Mouse (Mus musculus): ENCODE results near the gene Akap6. TPM values are rescaled to one million over a fixed set of nuclear protein-coding genes. Genes with fewer than 3 reads are reported as not detected.

Gene Akap6
- polyA plus RNA-seq, 1 experiment from 2014 or later = 0.11 TPM

GRCm38 (mm10) chr12:52755649-52756048 is 56.5 kb downstream of the Akap6 start:
- H3K4me3 ChIP-seq (replicated peaks; ENCODE audit: low read depth, low read length) = no peak overlapping the region
- DNase-seq (ENCODE audit: low spot score) = no peak
- H3K9ac ChIP-seq (ENCODE audit: low read depth, low read length) = no peak overlapping the region
- WGBS = 96% methylated on average over 2 of the region's 2 CpGs
- no peak for TF ChIP-seq CTCF (IDR thresholded peaks at IDR 0.05; ENCODE audit: low read depth)
- no peaks in the 10 kb centered on the region for H3K4me1 ChIP-seq (replicated peaks; ENCODE audit: insufficient read depth, low read length)
- H3K27me3 ChIP-seq (ENCODE audit: insufficient read depth, low read length) = no peaks in the 10 kb centered on the region
- no peak overlapping the region for H3K27ac ChIP-seq
- no peak for ATAC-seq (replicated peaks; ENCODE audit: low FRiP score, low read depth)
- H3K9me3 ChIP-seq (replicated peaks; ENCODE audit: low read length) = no peaks in the 10 kb centered on the region
- H3K36me3 ChIP-seq (ENCODE audit: insufficient read depth, low read length) = no peaks in the 10 kb centered on the region
- H3K4me2 ChIP-seq (ENCODE audit: low read length) = no peak overlapping the region

GRCm38 (mm10) chr12:52757881-52758280 is 58.7 kb downstream of the Akap6 start:
- Histone ChIP-seq H3K27ac (no peak overlapping the region), H3K9me3 (replicated peaks; ENCODE audit: low read length) (no peaks in the 10 kb centered on the region), H3K4me3 (replicated peaks; ENCODE audit: low read depth, low read length) (no peak overlapping the region), H3K27me3 (ENCODE audit: insufficient read depth, low read length) (no peaks in the 10 kb centered on the region), H3K4me1 (replicated peaks; ENCODE audit: insufficient read depth, low read length) (no peaks in the 10 kb centered on the region), H3K4me2 (ENCODE audit: low read length) (no peak overlapping the region), H3K36me3 (ENCODE audit: insufficient read depth, low read length) (no peaks in the 10 kb centered on the region), H3K9ac (ENCODE audit: low read depth, low read length) (no peak overlapping the region)
- DNase-seq (ENCODE audit: low spot score) = no peak
- ATAC-seq (replicated peaks; ENCODE audit: low FRiP score, low read depth) = no peak
- no peak for TF ChIP-seq CTCF (IDR thresholded peaks at IDR 0.05; ENCODE audit: low read depth)
- 36% methylated on average over 4 of the region's 4 CpGs for WGBS

DNA sequence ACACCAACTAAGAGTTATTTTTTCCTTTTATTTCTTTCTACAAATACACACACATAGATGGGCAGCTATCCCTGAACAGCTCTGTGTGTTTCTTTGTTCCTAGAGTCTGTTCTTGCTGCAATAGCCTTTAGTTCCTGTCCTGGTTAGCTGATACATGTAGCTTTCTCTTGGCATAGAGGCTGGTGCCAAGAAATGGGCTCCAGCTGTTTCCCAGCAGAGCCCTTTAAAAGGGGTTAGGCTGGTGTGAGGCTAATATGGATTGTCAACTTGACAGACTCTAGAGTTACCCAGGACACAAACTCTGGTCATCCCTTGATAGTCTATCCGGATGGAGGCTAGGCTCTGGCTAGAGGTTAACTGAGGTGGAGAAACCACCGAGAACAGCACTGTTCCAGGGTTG is 64.9 kb downstream of the Akap6 start:
- no peak overlapping the region for H3K4me2 ChIP-seq (ENCODE audit: low read length)
- H3K4me1 ChIP-seq (replicated peaks; ENCODE audit: insufficient read depth, low read length) = no peaks in the 10 kb centered on the region
- no peak overlapping the region for H3K27ac ChIP-seq
- no peak for DNase-seq (ENCODE audit: low spot score)
- no peaks in the 10 kb centered on the region for H3K27me3 ChIP-seq (ENCODE audit: insufficient read depth, low read length)
- no peak overlapping the region for H3K4me3 ChIP-seq (replicated peaks; ENCODE audit: low read depth, low read length)
- no peak overlapping the region for H3K9ac ChIP-seq (ENCODE audit: low read depth, low read length)
- no peaks in the 10 kb centered on the region for H3K36me3 ChIP-seq (ENCODE audit: insufficient read depth, low read length)
- TF ChIP-seq CTCF (IDR thresholded peaks at IDR 0.05; ENCODE audit: low read depth) = no peak
- WGBS = 88% methylated on average over 2 of the region's 2 CpGs
- no peak for ATAC-seq (replicated peaks; ENCODE audit: low FRiP score, low read depth)
- H3K9me3 ChIP-seq (replicated peaks; ENCODE audit: low read length) = no peaks in the 10 kb centered on the region

- TF ChIP-seq CTCF (IDR thresholded peaks at IDR 0.05; ENCODE audit: low read depth) = no peak
- DNase-seq (ENCODE audit: low spot score) (peak; percentile 34), ATAC-seq (replicated peaks; ENCODE audit: low FRiP score, low read depth) (no peak)
- H3K4me1 ChIP-seq (replicated peaks; ENCODE audit: insufficient read depth, low read length) = no peaks in the 10 kb centered on the region
- H3K4me3 ChIP-seq (replicated peaks; ENCODE audit: low read depth, low read length) = no peak overlapping the region
- no peak overlapping the region for H3K9ac ChIP-seq (ENCODE audit: low read depth, low read length)
- no peaks in the 10 kb centered on the region for H3K9me3 ChIP-seq (replicated peaks; ENCODE audit: low read length)
- no peaks in the 10 kb centered on the region for H3K27me3 ChIP-seq (ENCODE audit: insufficient read depth, low read length)
- WGBS = 58% methylated on average over 3 of the region's 3 CpGs
- no peak overlapping the region for H3K4me2 ChIP-seq (ENCODE audit: low read length)
- H3K36me3 ChIP-seq (ENCODE audit: insufficient read depth, low read length) = no peaks in the 10 kb centered on the region
- no peak overlapping the region for H3K27ac ChIP-seq
These were observed 65.6 kb downstream of the Akap6 start for GRCm38 (mm10) chr12:52764810-52765209.

- H3K9me3 ChIP-seq (replicated peaks; ENCODE audit: low read length) = no peaks in the 10 kb centered on the region
- TF ChIP-seq CTCF (IDR thresholded peaks at IDR 0.05; ENCODE audit: low read depth) = no peak
- DNase-seq (ENCODE audit: low spot score) (no peak), ATAC-seq (replicated peaks; ENCODE audit: low FRiP score, low read depth) (no peak)
- H3K27ac ChIP-seq = no peak overlapping the region
- 71% methylated on average over 3 of the region's 3 CpGs for whole genome bisulfite sequencing
- H3K4me3 ChIP-seq (replicated peaks; ENCODE audit: low read depth, low read length) = no peak overlapping the region
- no peak overlapping the region for H3K4me2 ChIP-seq (ENCODE audit: low read length)
- no peaks in the 10 kb centered on the region for H3K27me3 ChIP-seq (ENCODE audit: insufficient read depth, low read length)
- no peaks in the 10 kb centered on the region for H3K36me3 ChIP-seq (ENCODE audit: insufficient read depth, low read length)
- H3K9ac ChIP-seq (ENCODE audit: low read depth, low read length) = no peak overlapping the region
- H3K4me1 ChIP-seq (replicated peaks; ENCODE audit: insufficient read depth, low read length) = no peaks in the 10 kb centered on the region
These were observed 70.4 kb downstream of the Akap6 start for GRCm38 (mm10) chr12:52769561-52769960.

DNA sequence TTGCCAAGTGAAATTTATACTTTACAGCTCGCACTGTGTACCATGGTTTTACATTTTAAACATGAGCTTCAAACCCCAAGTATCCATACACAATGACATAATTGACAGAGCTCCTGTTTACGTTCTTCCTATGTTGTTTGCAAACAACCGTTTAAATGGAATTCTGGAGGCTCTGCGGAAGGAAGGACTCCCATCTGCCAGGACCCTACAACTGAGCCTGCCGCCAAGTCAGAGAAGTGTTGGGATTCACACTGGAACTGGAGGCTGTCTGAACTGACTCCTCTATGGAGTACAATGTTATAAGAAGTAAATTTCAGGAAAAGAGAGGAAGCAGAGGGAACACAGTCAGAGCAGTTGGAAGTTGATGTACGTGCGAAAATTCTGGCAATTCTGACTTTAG is 72.7 kb downstream of the Akap6 start:
- H3K4me3 ChIP-seq (replicated peaks; ENCODE audit: low read depth, low read length) = no peak overlapping the region
- ATAC-seq (replicated peaks; ENCODE audit: low FRiP score, low read depth) = no peak
- WGBS = 70% methylated on average over 7 of the region's 7 CpGs
- no peaks in the 10 kb centered on the region for H3K4me1 ChIP-seq (replicated peaks; ENCODE audit: insufficient read depth, low read length)
- no peak for TF ChIP-seq CTCF (IDR thresholded peaks at IDR 0.05; ENCODE audit: low read depth)
- no peak overlapping the region for H3K9ac ChIP-seq (ENCODE audit: low read depth, low read length)
- no peak overlapping the region for H3K27ac ChIP-seq
- no peaks in the 10 kb centered on the region for H3K27me3 ChIP-seq (ENCODE audit: insufficient read depth, low read length)
- DNase-seq (ENCODE audit: low spot score) = no peak
- H3K9me3 ChIP-seq (replicated peaks; ENCODE audit: low read length) = no peaks in the 10 kb centered on the region
- no peaks in the 10 kb centered on the region for H3K36me3 ChIP-seq (ENCODE audit: insufficient read depth, low read length)
- no peak overlapping the region for H3K4me2 ChIP-seq (ENCODE audit: low read length)
